Mouse (Mus musculus) kidney, adult 8-10 months (tissue): ENCODE results near the gene Nid2.

Source experiments
- DNase-seq, 2 experiments: peaks; one replicate each; pipeline ENCODE4 v3.0.0; 2022

Nid2 gene

GRCm38 (mm10) chr14:19788443-19788842, 37.4 kb downstream of the Nid2 start:
- DNase-seq: no peak

GRCm38 (mm10) chr14:19794881-19795280, 43.8 kb downstream of the Nid2 start:
- DNase-seq: no peak

GRCm38 (mm10) chr14:19796541-19797304, 45.7 kb downstream of the Nid2 start:
- DNase-seq: no peak

- DNase-seq: no peak
Measured at GRCm38 (mm10) chr14:19800485-19800884, 49.4 kb downstream of the Nid2 start.

- DNase-seq: no peak
Measured at GRCm38 (mm10) chr14:19801474-19802215, 50.6 kb downstream of the Nid2 start.

- DNase-seq: no peak
Measured at GRCm38 (mm10) chr14:19803222-19803621, 52.2 kb downstream of the Nid2 start.

GRCm38 (mm10) chr14:19803623-19804022, 52.6 kb downstream of the Nid2 start:
- DNase-seq: no peak

GRCm38 (mm10) chr14:19807339-19807738, 56.3 kb downstream of the Nid2 start:
- peak in 1 of 2 experiments; percentile 8 for DNase-seq

GRCm38 (mm10) chr14:19807858-19808257, 56.8 kb downstream of the Nid2 start:
- DNase-seq: no peak

- no peak for DNase-seq
Measured at GRCm38 (mm10) chr14:19809934-19810333, 58.9 kb downstream of the Nid2 start.

GRCm38 (mm10) chr14:19813061-19813460, 62.0 kb downstream of the Nid2 start:
- peak in 1 of 2 experiments; percentile 11 for DNase-seq

GRCm38 (mm10) chr14:19817949-19818348, 66.9 kb downstream of the Nid2 start:
- peak; percentile 67 to 90 for DNase-seq

- DNase-seq: no peak
Measured at GRCm38 (mm10) chr14:19821686-19822085, 70.6 kb downstream of the Nid2 start.

GRCm38 (mm10) chr14:19823321-19824142, 72.5 kb downstream of the Nid2 start, which contains the start of gene Rtraf:
Rtraf (minus strand) TSS chr14:19823824.
- DNase-seq: peak; percentile 91

- DNase-seq: no peak
Measured at GRCm38 (mm10) chr14:19825481-19825880, 74.4 kb downstream of the Nid2 start.

GRCm38 (mm10) chr14:19836289-19836688, 85.2 kb downstream of the Nid2 start:
- no peak for DNase-seq

- peak in 1 of 2 experiments; percentile 73 for DNase-seq
Measured at GRCm38 (mm10) chr14:19839600-19840332, 88.7 kb downstream of the Nid2 start.

- no peak for DNase-seq
Measured at GRCm38 (mm10) chr14:19853471-19853870, 102.4 kb downstream of the Nid2 start.

GRCm38 (mm10) chr14:19858279-19858678, 107.2 kb downstream of the Nid2 start:
- no peak for DNase-seq

- no peak for DNase-seq
Measured at GRCm38 (mm10) chr14:19858808-19859776, 108.0 kb downstream of the Nid2 start.

- DNase-seq: no peak
Measured at GRCm38 (mm10) chr14:19860281-19860680, 109.2 kb downstream of the Nid2 start.
